Comparison of ENCODE assay signal across 16 mouse cellular contexts in the genomic region with DNA sequence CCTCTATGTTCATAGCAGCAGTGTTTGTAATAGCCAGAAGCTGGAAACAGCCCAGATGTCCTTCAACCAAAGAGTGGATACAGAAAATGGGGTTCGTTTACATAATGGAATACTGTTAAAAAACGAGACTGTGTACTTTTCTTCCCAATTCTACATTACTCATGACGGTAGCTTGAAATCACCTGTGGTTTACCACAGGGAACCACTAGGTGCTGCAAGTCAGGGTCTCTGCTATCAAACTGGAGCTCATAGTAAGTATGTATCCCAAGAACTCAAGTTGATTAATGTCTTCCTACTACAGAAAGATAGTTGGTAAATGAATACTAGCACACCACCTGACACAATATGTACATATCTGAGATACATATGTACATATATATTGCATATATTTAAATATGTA. TPM values are rescaled to one million over a fixed set of nuclear protein-coding genes. Genes with fewer than 3 reads are reported as not detected.
"Had no signal": no experiment of that assay in that cellular context is flagged by ENCODE, and none has a peak within 500 bp of the region (broad histone marks: within the 10 kb centered on the region; RNA-seq: fewer than 3 reads in every experiment).

No protein-coding gene starts in this region.

- H3K9me3 ChIP-seq: lung, embryonic 15.5 days; midbrain, embryonic 10.5 days; midbrain, embryonic 12.5 days; neural tube, embryonic 12.5 days had no signal

- H3K4me3 ChIP-seq: lung, embryonic 15.5 days; midbrain, embryonic 10.5 days; midbrain, embryonic 12.5 days; neural tube, embryonic 12.5 days had no signal

- H3K4me2 ChIP-seq: lung, embryonic 15.5 days; midbrain, embryonic 12.5 days; neural tube, embryonic 12.5 days had no signal

- H3K4me1 ChIP-seq: lung, embryonic 15.5 days; midbrain, embryonic 10.5 days; midbrain, embryonic 12.5 days; neural tube, embryonic 12.5 days had no signal

- ATAC-seq: liver, postnatal 0 days; lung, postnatal 0 days had no signal

- H3K27ac ChIP-seq: lung, embryonic 15.5 days; macrophage; midbrain, embryonic 10.5 days; midbrain, embryonic 12.5 days; neural tube, embryonic 12.5 days had no signal

- H3K36me3 ChIP-seq: lung, embryonic 15.5 days; midbrain, embryonic 12.5 days; neural tube, embryonic 12.5 days had no signal

- H3K27me3 ChIP-seq: lung, embryonic 15.5 days; midbrain, embryonic 12.5 days; neural tube, embryonic 12.5 days had no signal

- H3K9ac ChIP-seq: liver, postnatal 0 days; lung, embryonic 15.5 days; midbrain, embryonic 12.5 days; neural tube, embryonic 12.5 days had no signal

- DNase-seq: liver, postnatal 0 days; lung, adult 2 months; lung, postnatal 14 days; lung, postnatal 36 days; midbrain, embryonic 14.5 days; right cerebral cortex, postnatal 14 days; thymus, adult 18-20 months; thymus, postnatal 14 days; thymus, postnatal 36 days had no signal

RNA-seq across cellular contexts. Expression of gene Pla2g4c, which starts 3.0 kb away (rescaled TPM):
- total RNA-seq: monocyte, adult 5-6 weeks had no signal
- polyA plus RNA-seq: macrophage had no signal
